Mouse (Mus musculus) heart, embryonic 13.5 days (tissue): ENCODE data around the gene 6430571L13Rik. TPM values are rescaled to one million over a fixed set of nuclear protein-coding genes. Genes with fewer than 3 reads are reported as not detected.

Experiments used
- ATAC-seq: fragments of 200-750 bp; cut with Nextera tagmentation; 2 replicates; pipeline ENCODE4 v1.8.0; 2017; ENCODE audit warnings: moderate TSS enrichment; ENCODE audit not compliant: insufficient number of reproducible peaks, low FRiP score, low TSS enrichment; ENCODE audit errors: extremely low read depth
- H3K27ac ChIP-seq: fragments of 300-500 bp; sonication (generic); replicated peaks from 2 replicates; pipeline ENCODE4 v1.5.1; 2015; ENCODE audit warnings: moderate library complexity, mild to moderate bottlenecking, inconsistent platforms
- H3K27me3 ChIP-seq: fragments of 300-500 bp; sonication (generic); replicated peaks from 2 replicates; pipeline ENCODE4 v1.6.1; 2015; ENCODE audit warnings: mild to moderate bottlenecking, inconsistent platforms
- H3K36me3 ChIP-seq: fragments of 300-500 bp; sonication (generic); 2 replicates; pipeline ENCODE4 v1.6.1; 2015; ENCODE audit warnings: mild to moderate bottlenecking, inconsistent platforms
- H3K4me1 ChIP-seq: fragments of 300-500 bp; sonication (generic); 2 replicates; pipeline ENCODE4 v1.6.1; 2015; ENCODE audit warnings: inconsistent platforms
- H3K4me2 ChIP-seq: fragments of 300-500 bp; sonication (generic); 2 replicates; pipeline ENCODE4 v1.6.1; 2015; ENCODE audit warnings: inconsistent platforms, mild to moderate bottlenecking, moderate library complexity
- H3K4me3 ChIP-seq: fragments of 300-500 bp; sonication (generic); 2 replicates; pipeline ENCODE4 v1.5.1; 2015; ENCODE audit warnings: moderate library complexity, mild to moderate bottlenecking, inconsistent platforms
- H3K9ac ChIP-seq: fragments of 300-500 bp; sonication (generic); 2 replicates; pipeline ENCODE4 v1.6.1; 2015; ENCODE audit warnings: inconsistent platforms, mild to moderate bottlenecking, moderate library complexity
- H3K9me3 ChIP-seq: fragments of 300-500 bp; sonication (generic); 2 replicates; pipeline ENCODE4 v1.6.1; 2016; ENCODE audit warnings: inconsistent platforms
- WGBS: fragments of 180-500 bp; shearing (Covaris S2); methylation state at CpG from one replicate; pipeline ENCODE4 v1.1.7; 2015; ENCODE audit warnings: mixed read lengths; 5-methylcytosine and 5-hydroxymethylcytosine counted together
- polyA plus RNA-seq: library from polyadenylated mRNA; unstranded; fragments of >200 nt; fragmentation: Nextera tagmentation; extraction: Ambion mirVana; gene quantifications from 2 replicates; pipeline ENCODE4 v1.2.1, GENCODE M21; 2015

Gene 6430571L13Rik
- polyA plus RNA-seq, 1 experiment from 2014 or later = 1.1 TPM

- H3K4me2 ChIP-seq = no peak overlapping the region
- H3K4me1 ChIP-seq = peaks cover 39% of the 10 kb centered on the region
- no peak overlapping the region for H3K27ac ChIP-seq
- H3K4me3 ChIP-seq = no peak overlapping the region
- no peaks in the 10 kb centered on the region for H3K27me3 ChIP-seq
- H3K9me3 ChIP-seq = no peaks in the 10 kb centered on the region
- 55% methylated on average over 4 of the region's 4 CpGs for WGBS
- 0 out of 2 replicates have a peak, but pooled peaks cover 8% of the 10 kb centered on the region for H3K36me3 ChIP-seq
- no peak for ATAC-seq
- H3K9ac ChIP-seq = no peak overlapping the region
Observed at GRCm38 (mm10) chr9:107324799-107325561, 15.4 kb upstream of the 6430571L13Rik start.

- peaks cover 39% of the 10 kb centered on the region for H3K4me1 ChIP-seq
- H3K4me2 ChIP-seq = no peak overlapping the region
- no peak overlapping the region for H3K4me3 ChIP-seq
- WGBS = 71% methylated on average over 7 of the region's 7 CpGs
- no peak overlapping the region for H3K9ac ChIP-seq
- no peak overlapping the region; the same call in 1 of the 2 replicates for H3K27ac ChIP-seq
- H3K36me3 ChIP-seq = 0 out of 2 replicates have a peak, but pooled peaks cover 8% of the 10 kb centered on the region
- H3K27me3 ChIP-seq = no peaks in the 10 kb centered on the region
- no peak for ATAC-seq
- no peaks in the 10 kb centered on the region for H3K9me3 ChIP-seq
Observed at GRCm38 (mm10) chr9:107325904-107326303, 14.5 kb upstream of the 6430571L13Rik start.

GRCm38 (mm10) chr9:107327879-107328620, 12.4 kb upstream of the 6430571L13Rik start:
- peaks cover 31% of the 10 kb centered on the region for H3K4me1 ChIP-seq
- 72% methylated on average over 16 of the region's 16 CpGs for WGBS
- no peak for ATAC-seq
- H3K27ac ChIP-seq = no peak overlapping the region
- peaks cover 20% of the 10 kb centered on the region for H3K36me3 ChIP-seq
- no peak overlapping the region for H3K4me3 ChIP-seq
- H3K27me3 ChIP-seq = no peaks in the 10 kb centered on the region
- no peak overlapping the region for H3K9ac ChIP-seq
- H3K4me2 ChIP-seq = no peak overlapping the region
- H3K9me3 ChIP-seq = no peaks in the 10 kb centered on the region

GRCm38 (mm10) chr9:107330791-107331190, 9.6 kb upstream of the 6430571L13Rik start:
- H3K4me1 ChIP-seq = 0 out of 2 replicates have a peak, but pooled peaks cover 7% of the 10 kb centered on the region
- H3K4me3 ChIP-seq = no peak overlapping the region
- no peaks in the 10 kb centered on the region for H3K27me3 ChIP-seq
- H3K36me3 ChIP-seq = peaks cover 27% of the 10 kb centered on the region
- no peak overlapping the region for H3K27ac ChIP-seq
- no peak overlapping the region for H3K9ac ChIP-seq
- 72% methylated on average over 6 of the region's 6 CpGs for WGBS
- no peak overlapping the region for H3K4me2 ChIP-seq
- no peaks in the 10 kb centered on the region for H3K9me3 ChIP-seq
- no peak for ATAC-seq

- no peak overlapping the region for H3K9ac ChIP-seq
- H3K27ac ChIP-seq = no peak overlapping the region
- H3K27me3 ChIP-seq = no peaks in the 10 kb centered on the region
- 62% methylated on average over 2 of the region's 2 CpGs for WGBS
- peaks cover 15% of the 10 kb centered on the region for H3K4me1 ChIP-seq
- H3K4me2 ChIP-seq = no peak overlapping the region
- H3K4me3 ChIP-seq = no peak overlapping the region
- no peak for ATAC-seq
- no peaks in the 10 kb centered on the region for H3K9me3 ChIP-seq
- H3K36me3 ChIP-seq = peaks cover 19% of the 10 kb centered on the region
Observed at GRCm38 (mm10) chr9:107333686-107334085, 6.7 kb upstream of the 6430571L13Rik start.

DNA sequence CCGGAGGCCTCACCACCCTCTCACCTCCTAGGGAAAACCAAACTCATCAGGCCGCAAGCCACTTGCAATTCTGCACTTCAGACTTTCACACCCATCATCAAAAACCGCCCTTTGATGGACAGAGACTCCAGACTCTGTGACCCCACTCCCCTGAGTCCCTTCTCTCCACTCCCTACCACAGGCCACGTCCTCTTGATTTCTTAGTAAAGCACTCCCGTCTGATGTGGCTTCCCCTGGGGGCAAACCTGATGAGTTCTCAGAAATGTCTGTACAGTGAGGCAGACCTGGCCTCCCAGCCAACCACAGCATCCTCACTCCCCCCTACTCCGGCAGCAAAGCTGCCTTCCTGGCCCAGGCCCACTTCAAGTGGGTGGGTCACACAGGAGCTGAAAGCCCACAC, 6.0 kb upstream of the 6430571L13Rik start:
- WGBS = 77% methylated on average over 6 of the region's 6 CpGs
- no peak overlapping the region for H3K9ac ChIP-seq
- H3K36me3 ChIP-seq = peaks cover 19% of the 10 kb centered on the region
- no peak overlapping the region for H3K4me3 ChIP-seq
- ATAC-seq = no peak
- peaks cover 19% of the 10 kb centered on the region for H3K4me1 ChIP-seq
- H3K4me2 ChIP-seq = no peak overlapping the region
- H3K9me3 ChIP-seq = no peaks in the 10 kb centered on the region
- H3K27me3 ChIP-seq = no peaks in the 10 kb centered on the region
- no peak overlapping the region for H3K27ac ChIP-seq

- Histone ChIP-seq H3K27me3 (no peaks in the 10 kb centered on the region), H3K4me3 (no peak overlapping the region), H3K4me2 (no peak overlapping the region), H3K9me3 (no peaks in the 10 kb centered on the region), H3K9ac (no peak overlapping the region), H3K4me1 (peaks cover 24% of the 10 kb centered on the region), H3K27ac (no peak overlapping the region), H3K36me3 (peaks cover 19% of the 10 kb centered on the region)
- no peak for ATAC-seq
- 84% methylated on average over 5 of the region's 5 CpGs for WGBS
Observed at GRCm38 (mm10) chr9:107335046-107335445, 5.4 kb upstream of the 6430571L13Rik start.

DNA sequence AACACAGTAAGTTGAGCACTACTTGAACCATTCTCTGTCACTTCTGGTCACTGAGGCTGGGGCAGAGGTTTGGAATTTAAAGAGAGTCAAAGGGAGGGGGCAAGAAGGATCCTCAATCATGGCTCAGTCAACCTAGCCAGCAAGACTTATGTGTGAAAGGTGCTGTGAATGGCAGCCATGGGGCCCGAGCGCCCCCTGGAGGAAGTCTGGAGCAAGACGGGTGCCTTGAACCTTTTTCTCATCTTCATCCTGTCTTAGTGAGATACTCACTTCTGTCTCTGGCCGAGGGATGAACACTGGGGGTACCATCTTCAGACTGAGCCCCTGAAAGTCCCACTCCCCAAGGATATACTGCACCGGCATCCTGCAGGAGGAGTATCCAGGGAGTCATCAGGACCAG, 4.5 kb upstream of the 6430571L13Rik start:
- H3K27ac ChIP-seq = no peak overlapping the region
- ATAC-seq = no peak
- H3K27me3 ChIP-seq = no peaks in the 10 kb centered on the region; the same call in 1 of the 2 replicates
- H3K4me1 ChIP-seq = peaks cover 27% of the 10 kb centered on the region
- H3K36me3 ChIP-seq = peaks cover 19% of the 10 kb centered on the region
- 6% methylated on average over 5 of the region's 5 CpGs for WGBS
- no peaks in the 10 kb centered on the region for H3K9me3 ChIP-seq
- H3K9ac ChIP-seq = no peak overlapping the region
- H3K4me3 ChIP-seq = no peak overlapping the region
- H3K4me2 ChIP-seq = no peak overlapping the region

DNA sequence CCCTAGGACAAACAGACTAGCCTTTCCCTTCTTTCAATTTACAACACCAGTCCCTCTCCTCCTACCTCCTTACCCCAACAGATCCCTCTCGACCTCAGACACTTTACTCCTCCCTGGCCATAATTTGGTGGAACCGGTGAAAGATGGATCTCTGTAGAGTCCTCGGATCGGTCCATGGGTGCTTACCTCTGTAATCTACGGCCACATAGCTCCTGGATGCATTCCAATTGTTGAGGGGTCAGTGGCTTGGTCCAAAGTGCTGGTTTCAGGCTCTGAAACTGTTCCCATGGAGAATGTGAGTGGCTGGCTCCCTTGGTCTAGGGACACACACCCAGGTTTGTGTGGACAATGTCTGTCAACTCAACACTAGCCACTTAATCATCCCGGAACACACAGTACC, 4.0 kb upstream of the 6430571L13Rik start:
- ATAC-seq = no peak
- Histone ChIP-seq H3K27me3 (peaks cover 4% of the 10 kb centered on the region), H3K9me3 (no peaks in the 10 kb centered on the region), H3K27ac (no peak overlapping the region), H3K9ac (no peak overlapping the region), H3K4me2 (no peak overlapping the region), H3K4me3 (no peak overlapping the region), H3K4me1 (peaks cover 30% of the 10 kb centered on the region), H3K36me3 (peaks cover 19% of the 10 kb centered on the region)
- WGBS = 78% methylated on average over 6 of the region's 6 CpGs

DNA sequence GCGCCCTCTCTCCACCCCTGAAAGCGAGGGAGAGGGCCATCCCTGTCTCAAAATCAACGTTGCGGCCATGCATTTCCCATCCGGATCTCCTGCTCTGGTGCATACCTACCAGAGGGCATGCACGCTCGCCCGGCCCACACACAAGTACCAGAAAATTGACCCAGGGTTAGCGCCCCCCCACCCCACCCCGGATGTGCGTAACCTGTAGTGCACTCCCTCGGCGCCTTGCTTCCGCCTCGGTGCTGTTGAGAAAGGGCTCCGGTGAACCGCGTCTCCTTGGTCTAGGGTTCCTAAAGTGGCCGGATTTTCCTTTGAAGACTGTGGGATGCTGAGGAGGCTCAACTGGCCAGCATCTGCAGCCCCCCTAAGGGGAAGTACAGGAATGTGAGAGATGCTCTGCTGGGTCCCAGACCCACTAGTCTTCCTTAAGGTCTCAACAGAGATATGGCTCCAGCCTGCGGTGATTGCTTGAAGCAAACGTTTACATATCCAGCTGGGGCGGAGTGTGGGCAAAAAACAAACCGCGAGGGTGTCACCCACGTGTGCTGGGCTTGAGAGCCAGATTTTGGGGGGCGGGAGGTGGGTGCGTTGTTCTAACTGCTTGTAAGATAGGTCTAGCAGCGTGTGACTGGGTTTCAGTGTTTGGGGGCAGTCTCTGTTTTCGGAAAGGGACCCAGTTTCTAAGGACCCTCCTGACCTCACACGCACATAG, 2.1 kb upstream of the 6430571L13Rik start, which contains the start of gene Hemk1:
Hemk1 (minus strand) TSS at position 179 of the 712 bp plus-strand sequence.
- H3K4me2 ChIP-seq = peak within 1 kb of the TSS; percentile 85
- peaks cover 4% of the 10 kb centered on the region for H3K36me3 ChIP-seq
- WGBS = 6% methylated on average over 30 of the region's 30 CpGs
- no peaks in the 10 kb centered on the region for H3K9me3 ChIP-seq
- H3K4me1 ChIP-seq = peaks cover 30% of the 10 kb centered on the region
- peak; percentile 35; the same call in 1 of the 2 replicates for ATAC-seq
- peaks cover 24% of the 10 kb centered on the region for H3K27me3 ChIP-seq
- peak within 1 kb of the TSS; percentile 87 for H3K9ac ChIP-seq
- H3K4me3 ChIP-seq = peak within 1 kb of the TSS; percentile 66
- H3K27ac ChIP-seq = peak within 1 kb of the TSS; percentile 63
